Mouse (Mus musculus) heart, postnatal 10 days (tissue): Measurements from ENCODE around the gene Ablim1. TPM values are rescaled to one million over a fixed set of nuclear protein-coding genes. Genes with fewer than 3 reads are reported as not detected.

Source experiments
- DNase-seq, 2 experiments: peaks; one replicate each; pipeline ENCODE4 v3.0.0; 2021
- intact Hi-C: fragments of 180-260 bp; cut with DNase I; formaldehyde crosslinking; loops from one replicate; pipeline ENCODE4 v1.15.1; 2025
- total RNA-seq, 2 experiments: library from RNA; stranded (reverse); gene quantifications; 2 replicates each; pipeline ENCODE4 v1.2.3; 2021

Ablim1 gene
- total RNA-seq, 2 experiments from 2014 or later = 397 to 585 TPM

DNA sequence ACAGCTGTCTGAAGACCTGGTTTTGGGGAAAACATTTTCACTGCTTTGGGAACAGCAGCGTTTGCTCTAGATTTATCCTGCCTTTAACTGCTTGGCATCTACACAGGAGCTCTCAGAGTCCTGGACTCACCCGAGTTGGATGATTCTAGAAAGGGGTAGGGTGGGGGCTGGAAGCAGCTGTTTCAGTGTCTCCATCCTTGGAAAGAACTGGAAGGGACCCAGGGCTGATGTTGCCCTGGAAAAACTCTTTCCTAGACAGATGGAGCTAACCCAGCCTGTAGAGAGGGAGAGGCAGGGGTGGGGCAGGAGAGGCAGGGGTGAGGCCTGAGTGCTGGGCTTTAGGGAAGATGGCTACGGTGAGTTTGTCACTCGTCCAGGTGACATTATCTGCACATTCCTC lies 330.5 kb downstream of the Ablim1 start:
- intact Hi-C loops = no loop called here
- DNase-seq = peak; percentile 74 to 77

DNA sequence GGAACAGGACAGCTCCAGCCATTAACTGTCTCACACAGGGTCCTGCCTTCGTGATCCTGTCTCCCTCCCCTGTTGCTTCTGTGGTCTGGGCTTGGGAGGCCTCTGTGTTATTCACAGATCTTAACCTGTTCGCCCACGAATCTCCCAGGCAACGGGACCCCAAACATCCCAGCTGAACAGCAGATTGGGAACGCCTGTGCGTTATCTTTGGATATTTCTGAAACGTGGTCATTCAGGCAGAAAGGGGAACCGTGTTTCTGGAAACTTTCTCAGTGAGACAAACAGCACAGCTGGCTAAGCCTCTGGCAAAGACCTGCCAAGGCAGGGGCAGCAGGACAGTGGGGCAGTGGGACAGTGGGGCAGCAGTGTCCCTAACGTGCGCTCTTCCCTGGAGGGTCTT lies 331.0 kb downstream of the Ablim1 start:
- peak; percentile 54 to 61 for DNase-seq
- intact Hi-C loops = no loop called here

Other genes with a start within 250 kb of the Ablim1 start
- gene Fam160b1, start 45.8 kb upstream of the Ablim1 start, total RNA-seq = 10 to 100 TPM; 18.3 to 18.5 TPM
- gene Trub1, start 138.0 kb upstream of the Ablim1 start, total RNA-seq = 1 to 10 TPM; 7.7 to 8.8 TPM